Mouse (Mus musculus) CD8-positive naive resting alpha-beta T cell, adult 57 days (primary cell): ENCODE measurements around the gene Batf3. TPM values are rescaled to one million over a fixed set of nuclear protein-coding genes. Genes with fewer than 3 reads are reported as not detected.

ENCODE experiments used
- total RNA-seq: library from RNA; stranded (reverse); gene quantifications from one replicate; pipeline ENCODE4 v1.2.4, GENCODE M21; 2023

The Batf3 gene
- 2.0 TPM for total RNA-seq

DNA sequence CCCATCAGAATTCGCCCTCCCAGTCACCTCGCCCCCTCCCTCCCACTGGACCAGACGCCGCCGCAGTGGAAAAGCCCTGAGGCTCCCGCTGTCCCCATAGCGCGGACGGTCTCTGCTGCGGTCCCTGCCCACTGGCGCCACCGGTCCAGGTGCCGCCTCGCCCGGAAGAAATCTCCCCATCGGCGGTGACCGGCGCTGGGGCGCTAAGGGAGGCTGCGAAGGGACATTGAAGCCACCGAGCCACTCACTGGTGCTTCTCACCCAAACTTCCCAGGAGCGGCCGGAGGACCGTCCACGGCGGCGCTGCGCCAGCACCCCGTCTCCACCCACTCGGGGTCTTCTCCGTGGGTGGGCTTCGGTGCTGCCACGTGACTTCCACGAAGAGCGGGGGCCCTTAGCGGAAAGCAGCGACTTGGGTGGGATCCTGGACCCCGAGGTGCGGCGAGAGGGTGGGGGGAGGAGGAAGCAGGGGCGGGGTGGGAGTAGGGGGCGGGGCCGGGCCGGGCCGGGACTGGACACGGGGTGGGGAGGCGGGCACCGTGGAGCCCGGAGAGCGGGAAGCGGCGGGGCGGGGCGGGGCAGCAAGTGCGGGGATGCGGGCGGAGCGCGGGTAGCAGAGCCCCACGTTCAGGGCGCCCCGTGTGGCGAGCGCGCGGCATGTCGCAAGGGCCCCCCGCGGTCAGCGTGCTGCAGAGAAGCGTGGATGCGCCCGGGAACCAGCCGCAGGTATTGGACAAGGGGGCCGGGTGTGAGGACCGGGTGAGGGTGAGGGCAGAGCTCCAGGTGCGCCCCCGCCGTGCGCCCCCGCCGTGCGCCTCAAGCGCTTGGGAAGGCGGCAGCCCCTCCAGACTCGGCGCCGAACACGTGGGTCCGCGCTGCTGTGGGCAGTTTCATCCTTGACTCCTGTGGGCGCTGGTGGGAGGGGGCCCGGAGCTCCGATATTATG, at the start of gene Batf3:
Gene Batf3 (plus strand): TSS at position 46 of the 946 bp plus-strand sequence.

GRCm38 (mm10) chr1:191062781-191063485, 34.7 kb upstream of the Batf3 start, which contains the start of the genes Tatdn3 and Nsl1:
TSS of gene Tatdn3 (minus strand) at chr1:191062932.
TSS of gene Nsl1 (plus strand) at chr1:191063012.

Other genes starting within 250 kb of the Batf3 start
- 20.0 TPM for gene Rps6kc1, start 186.1 kb upstream of the Batf3 start, total RNA-seq
- gene Angel2, start 172.7 kb upstream of the Batf3 start, total RNA-seq: 53.9 TPM
- gene Vash2, start 118.6 kb upstream of the Batf3 start, total RNA-seq: 0.34 TPM
- gene Flvcr1, start 71.7 kb upstream of the Batf3 start, total RNA-seq: 29.5 TPM
- not detected for gene Spata45, start 61.2 kb upstream of the Batf3 start, total RNA-seq
- 12.6 TPM for gene Tatdn3, start 34.9 kb upstream of the Batf3 start, total RNA-seq
- gene Nsl1, start 34.8 kb upstream of the Batf3 start, total RNA-seq: 0.92 TPM
- 0.37 TPM for gene Fam71a, start 67.0 kb downstream of the Batf3 start, total RNA-seq
- gene Atf3, start 120.2 kb downstream of the Batf3 start, total RNA-seq: 28.8 TPM
- 12.7 TPM for gene Nenf, start 220.3 kb downstream of the Batf3 start, total RNA-seq
- gene Tmem206, start 228.1 kb downstream of the Batf3 start, total RNA-seq: 10.3 TPM